Comparison of ENCODE assay signal across 19 mouse cellular contexts in genomic region chr11:7814556-7814955, GRCm38 (mm10).
DNase-seq lines count a peak whose midpoint lies in the region; ATAC-seq and TF ChIP-seq lines count a peak whose summit lies in the region.
"Had no signal": no experiment of that assay in that cellular context is flagged by ENCODE, and none has a peak within 500 bp of the region (broad histone marks: within the 10 kb centered on the region; RNA-seq: fewer than 3 reads in every experiment).

No protein-coding gene starts in this region.

- no peak for TF ChIP-seq CTCF in forebrain, postnatal 0 days (IDR thresholded peaks at IDR 0.05; ENCODE audit: low read depth)
- no peak for TF ChIP-seq CTCF in midbrain, postnatal 0 days (IDR thresholded peaks at IDR 0.05)

- H3K9ac ChIP-seq in forebrain, postnatal 0 days, result no peak overlapping the region
- no peak overlapping the region for H3K9ac ChIP-seq in forebrain, embryonic 15.5 days (replicated peaks)
- no peak overlapping the region for H3K9ac ChIP-seq in hindbrain, embryonic 16.5 days (ENCODE audit: low read depth, low read length)
- no peak overlapping the region for H3K9ac ChIP-seq in hindbrain, embryonic 13.5 days
- H3K9ac ChIP-seq in midbrain, postnatal 0 days (replicated peaks; ENCODE audit: low read length, poor library complexity, severe bottlenecking), result no peak overlapping the region
- no peak overlapping the region for H3K9ac ChIP-seq in midbrain, embryonic 15.5 days
- H3K9ac ChIP-seq: embryonic facial prominence, embryonic 12.5 days; forebrain, embryonic 13.5 days had no signal

- H3K4me3 ChIP-seq in forebrain, postnatal 0 days (ENCODE audit: low read depth, low read length), result no peak overlapping the region
- no peak overlapping the region for H3K4me3 ChIP-seq in forebrain, embryonic 15.5 days
- H3K4me3 ChIP-seq in hindbrain, embryonic 16.5 days (ENCODE audit: low read length), result no peak overlapping the region
- H3K4me3 ChIP-seq in hindbrain, embryonic 13.5 days, result no peak overlapping the region
- no peak overlapping the region for H3K4me3 ChIP-seq in midbrain, postnatal 0 days (ENCODE audit: low read depth, low read length)
- no peak overlapping the region for H3K4me3 ChIP-seq in midbrain, embryonic 15.5 days
- H3K4me3 ChIP-seq: embryonic facial prominence, embryonic 10.5 days; embryonic facial prominence, embryonic 12.5 days; forebrain, embryonic 13.5 days had no signal

- no peaks in the 10 kb centered on the region for H3K4me1 ChIP-seq in forebrain, postnatal 0 days (ENCODE audit: insufficient read depth)
- H3K4me1 ChIP-seq in forebrain, embryonic 15.5 days, result no peaks in the 10 kb centered on the region
- no peaks in the 10 kb centered on the region for H3K4me1 ChIP-seq in hindbrain, embryonic 16.5 days (ENCODE audit: control insufficient read depth, insufficient read depth, low read depth, low read length)
- H3K4me1 ChIP-seq in hindbrain, embryonic 13.5 days (replicated peaks), result no peaks in the 10 kb centered on the region
- no peaks in the 10 kb centered on the region for H3K4me1 ChIP-seq in midbrain, postnatal 0 days (ENCODE audit: insufficient read depth, low read length)
- no peaks in the 10 kb centered on the region for H3K4me1 ChIP-seq in midbrain, embryonic 15.5 days
- H3K4me1 ChIP-seq: embryonic facial prominence, embryonic 10.5 days; embryonic facial prominence, embryonic 12.5 days; forebrain, embryonic 13.5 days had no signal

- no peaks in the 10 kb centered on the region for H3K27me3 ChIP-seq in forebrain, postnatal 0 days (ENCODE audit: insufficient read depth, low read length)
- no peaks in the 10 kb centered on the region for H3K27me3 ChIP-seq in forebrain, embryonic 15.5 days
- H3K27me3 ChIP-seq in hindbrain, embryonic 16.5 days (replicated peaks; ENCODE audit: control insufficient read depth, insufficient read depth, low read length), result no peaks in the 10 kb centered on the region
- H3K27me3 ChIP-seq in hindbrain, embryonic 13.5 days, result no peaks in the 10 kb centered on the region
- no peaks in the 10 kb centered on the region for H3K27me3 ChIP-seq in midbrain, postnatal 0 days (ENCODE audit: insufficient read depth, low read length)
- no peaks in the 10 kb centered on the region for H3K27me3 ChIP-seq in midbrain, embryonic 15.5 days (replicated peaks)
- H3K27me3 ChIP-seq: embryonic facial prominence, embryonic 12.5 days; forebrain, embryonic 13.5 days had no signal

- no peak for DNase-seq in forebrain, postnatal 0 days
- peak; percentile 17 for DNase-seq in midbrain, postnatal 0 days (ENCODE audit: low spot score)
- DNase-seq in brain, adult 2 months (ENCODE audit: low read depth, low spot score), result peak; percentile 18
- no peak for DNase-seq in frontal cortex, postnatal 25 days (ENCODE audit: low spot score in 2 of 2)
- DNase-seq: adrenal gland, adult 2 months; adrenal gland, postnatal 10 days; adrenal gland, postnatal 25 days; cerebellum, adult 11-12 months; cerebellum, adult 2 months; cerebellum, adult 9-10 months; cerebellum, postnatal 10 days; cerebellum, postnatal 25 days had no signal

- ATAC-seq in forebrain, postnatal 0 days, result peak; percentile 40; the same call in 1 of the 2 replicates
- no peak for ATAC-seq in forebrain, embryonic 15.5 days (replicated peaks)
- ATAC-seq in hindbrain, embryonic 16.5 days, result peak; percentile 82
- ATAC-seq in hindbrain, embryonic 13.5 days (ENCODE audit: low FRiP score), result no peak
- no peak for ATAC-seq in midbrain, postnatal 0 days (ENCODE audit: low FRiP score)
- ATAC-seq in midbrain, embryonic 15.5 days (replicated peaks), result no peak
- ATAC-seq: forebrain, embryonic 13.5 days had no signal

- H3K9me3 ChIP-seq in forebrain, postnatal 0 days (ENCODE audit: low read length), result no peaks in the 10 kb centered on the region
- no peaks in the 10 kb centered on the region for H3K9me3 ChIP-seq in forebrain, embryonic 15.5 days
- H3K9me3 ChIP-seq in hindbrain, embryonic 16.5 days (ENCODE audit: control insufficient read depth, low read length), result no peaks in the 10 kb centered on the region
- H3K9me3 ChIP-seq in hindbrain, embryonic 13.5 days, result no peaks in the 10 kb centered on the region
- H3K9me3 ChIP-seq in midbrain, postnatal 0 days (ENCODE audit: low read length), result no peaks in the 10 kb centered on the region
- H3K9me3 ChIP-seq in midbrain, embryonic 15.5 days, result no peaks in the 10 kb centered on the region
- H3K9me3 ChIP-seq: embryonic facial prominence, embryonic 10.5 days; embryonic facial prominence, embryonic 12.5 days; forebrain, embryonic 13.5 days had no signal

- H3K27ac ChIP-seq in forebrain, postnatal 0 days (ENCODE audit: low read depth, low read length), result no peak overlapping the region
- no peak overlapping the region for H3K27ac ChIP-seq in forebrain, embryonic 15.5 days (replicated peaks)
- H3K27ac ChIP-seq in hindbrain, embryonic 16.5 days (ENCODE audit: low read depth, low read length), result no peak overlapping the region
- H3K27ac ChIP-seq in hindbrain, embryonic 13.5 days, result no peak overlapping the region
- no peak overlapping the region for H3K27ac ChIP-seq in midbrain, postnatal 0 days (ENCODE audit: low read depth, low read length)
- no peak overlapping the region for H3K27ac ChIP-seq in midbrain, embryonic 15.5 days
- H3K27ac ChIP-seq: embryonic facial prominence, embryonic 10.5 days; embryonic facial prominence, embryonic 12.5 days; forebrain, embryonic 13.5 days had no signal

- H3K4me2 ChIP-seq in forebrain, postnatal 0 days (ENCODE audit: low read depth), result no peak overlapping the region
- no peak overlapping the region for H3K4me2 ChIP-seq in forebrain, embryonic 15.5 days (replicated peaks)
- H3K4me2 ChIP-seq in hindbrain, embryonic 16.5 days (ENCODE audit: low read length), result no peak overlapping the region
- no peak overlapping the region for H3K4me2 ChIP-seq in hindbrain, embryonic 13.5 days
- H3K4me2 ChIP-seq in midbrain, postnatal 0 days (ENCODE audit: low read depth, low read length, poor library complexity, severe bottlenecking), result no peak overlapping the region
- no peak overlapping the region for H3K4me2 ChIP-seq in midbrain, embryonic 15.5 days
- H3K4me2 ChIP-seq: embryonic facial prominence, embryonic 12.5 days; forebrain, embryonic 13.5 days had no signal

- 70% methylated on average over 2 of the region's 2 CpGs for WGBS in forebrain, postnatal 0 days
- WGBS in forebrain, embryonic 15.5 days, result 86% methylated on average over 2 of the region's 2 CpGs
- WGBS in hindbrain, embryonic 16.5 days, result 81% methylated on average over 2 of the region's 2 CpGs
- 83% methylated on average over 2 of the region's 2 CpGs for WGBS in hindbrain, embryonic 13.5 days
- WGBS in midbrain, postnatal 0 days, result 69% methylated on average over 2 of the region's 2 CpGs
- WGBS in midbrain, embryonic 15.5 days, result 74% methylated on average over 2 of the region's 2 CpGs

- no peaks in the 10 kb centered on the region for H3K36me3 ChIP-seq in forebrain, postnatal 0 days (ENCODE audit: insufficient read depth)
- no peaks in the 10 kb centered on the region for H3K36me3 ChIP-seq in forebrain, embryonic 15.5 days
- no peaks in the 10 kb centered on the region for H3K36me3 ChIP-seq in hindbrain, embryonic 16.5 days (ENCODE audit: control insufficient read depth, insufficient read depth, low read length)
- no peaks in the 10 kb centered on the region for H3K36me3 ChIP-seq in hindbrain, embryonic 13.5 days
- no peaks in the 10 kb centered on the region for H3K36me3 ChIP-seq in midbrain, postnatal 0 days (ENCODE audit: insufficient read depth, low read length)
- no peaks in the 10 kb centered on the region for H3K36me3 ChIP-seq in midbrain, embryonic 15.5 days (replicated peaks)
- H3K36me3 ChIP-seq: embryonic facial prominence, embryonic 10.5 days; embryonic facial prominence, embryonic 12.5 days had no signal

Comparison
In these comparisons a context has a peak if more than half of its experiments do, and no peak if none do; other contexts are left out.
1. ATAC-seq: peak in forebrain, postnatal 0 days (single experiment) and hindbrain, embryonic 16.5 days (single experiment); none in forebrain, embryonic 15.5 days (single experiment), hindbrain, embryonic 13.5 days (single experiment), midbrain, postnatal 0 days (single experiment) and midbrain, embryonic 15.5 days (single experiment).
2. DNase-seq: peak in midbrain, postnatal 0 days (single experiment) and brain, adult 2 months (single experiment); none in forebrain, postnatal 0 days (single experiment) and frontal cortex, postnatal 25 days (0 of 2).